Mouse (Mus musculus): ENCODE data around the gene Parp4.

Parp4 gene

GRCm38 (mm10) chr14:56613212-56613611 lies 37.8 kb downstream of the Parp4 start:
- DNase-seq (ENCODE audit: low spot score in 2 of 2) = no peak

DNA sequence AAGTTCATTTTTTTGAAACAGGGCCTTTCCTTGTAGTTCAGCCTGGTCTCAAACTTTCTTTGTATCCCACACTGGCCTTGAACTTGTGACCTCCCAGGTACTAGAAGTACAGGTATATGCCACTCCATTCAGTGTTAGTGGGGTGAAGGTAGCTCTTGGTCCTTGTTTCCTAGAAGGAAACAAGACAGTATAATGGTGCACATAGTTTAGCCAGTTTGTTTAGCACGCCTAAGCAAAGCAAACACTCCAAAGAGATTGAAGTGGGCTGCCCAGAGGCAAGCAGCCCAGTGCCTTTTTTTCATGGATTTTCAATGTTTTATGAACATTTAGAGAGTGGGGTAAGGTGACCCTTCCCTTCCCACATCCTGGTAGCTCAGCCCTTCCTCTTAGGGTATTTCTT lies 42.1 kb downstream of the Parp4 start:
- DNase-seq (ENCODE audit: low spot score in 2 of 2) = no peak

GRCm38 (mm10) chr14:56620425-56620824 lies 45.0 kb downstream of the Parp4 start:
- peak; percentile 6 to 8 for DNase-seq (ENCODE audit: low spot score in 2 of 2)

DNA sequence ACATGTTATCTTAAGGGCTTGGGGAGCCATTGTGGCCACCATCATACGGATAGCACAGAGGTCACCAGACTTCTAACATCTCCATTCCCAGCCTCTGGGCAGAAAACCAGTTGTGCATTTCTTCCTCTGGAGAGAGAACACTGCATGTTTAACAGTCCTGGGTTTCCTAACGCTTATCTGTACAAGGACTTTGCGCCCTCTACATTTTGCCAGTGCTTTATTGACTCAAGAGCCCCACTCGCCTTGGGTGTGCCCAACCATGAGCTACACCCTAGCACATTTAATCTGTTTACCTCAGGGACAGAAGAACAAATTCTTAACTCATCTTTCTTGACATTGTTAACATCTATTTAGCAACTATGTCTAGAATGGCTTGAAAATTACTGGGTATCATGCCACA lies 50.8 kb downstream of the Parp4 start:
- DNase-seq (ENCODE audit: low spot score in 2 of 2) = no peak

DNA sequence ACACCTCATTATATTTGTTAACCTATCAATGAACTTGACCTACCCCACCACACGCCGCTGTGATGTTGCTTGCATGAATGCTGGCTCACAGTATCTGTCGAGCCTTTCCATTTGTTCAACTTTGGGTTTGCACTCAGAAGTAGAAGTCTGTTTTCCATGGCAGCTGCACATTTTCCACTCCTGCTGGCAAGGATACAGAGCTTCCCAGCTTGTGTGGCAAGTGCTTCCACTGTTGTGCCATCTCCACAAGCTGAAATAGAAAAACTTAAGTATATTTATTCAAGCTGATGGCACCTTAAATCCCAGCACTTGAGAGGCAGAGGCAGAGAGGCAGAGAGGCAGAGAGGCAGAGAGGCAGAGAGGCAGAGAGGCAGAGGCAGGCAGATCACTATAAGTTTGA lies 52.9 kb downstream of the Parp4 start:
- no peak for DNase-seq (ENCODE audit: low spot score in 2 of 2)

DNA sequence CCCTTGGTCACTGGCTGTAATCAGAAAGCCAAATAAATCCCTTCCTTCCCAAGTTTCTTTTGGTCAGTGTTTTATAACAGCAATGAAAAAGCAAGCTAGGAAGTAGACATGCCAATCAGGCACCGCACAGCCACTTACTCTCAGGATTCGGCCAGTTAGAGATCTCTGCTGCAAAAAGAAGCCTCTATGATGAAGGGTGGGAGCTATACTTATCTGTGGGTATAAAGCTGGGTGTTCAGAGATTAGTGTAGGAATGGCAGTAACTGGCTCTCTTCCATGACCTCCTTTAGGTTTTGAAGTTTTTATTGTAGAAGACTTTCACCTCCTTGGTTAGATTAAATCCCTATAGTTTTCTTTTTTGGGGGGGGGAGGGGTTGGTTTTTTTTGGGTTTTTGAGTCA lies 55.7 kb downstream of the Parp4 start:
- DNase-seq (ENCODE audit: low spot score in 2 of 2) = no peak

GRCm38 (mm10) chr14:56647206-56647605 lies 71.8 kb downstream of the Parp4 start:
- no peak for DNase-seq (ENCODE audit: low spot score in 2 of 2)

- DNase-seq (ENCODE audit: low spot score in 2 of 2) = no peak
Observed at GRCm38 (mm10) chr14:56649448-56649847, 74.0 kb downstream of the Parp4 start.

- peak; percentile 33 to 39 for DNase-seq (ENCODE audit: low spot score in 2 of 2)
Observed at GRCm38 (mm10) chr14:56665651-56666050, 90.2 kb downstream of the Parp4 start.

DNA sequence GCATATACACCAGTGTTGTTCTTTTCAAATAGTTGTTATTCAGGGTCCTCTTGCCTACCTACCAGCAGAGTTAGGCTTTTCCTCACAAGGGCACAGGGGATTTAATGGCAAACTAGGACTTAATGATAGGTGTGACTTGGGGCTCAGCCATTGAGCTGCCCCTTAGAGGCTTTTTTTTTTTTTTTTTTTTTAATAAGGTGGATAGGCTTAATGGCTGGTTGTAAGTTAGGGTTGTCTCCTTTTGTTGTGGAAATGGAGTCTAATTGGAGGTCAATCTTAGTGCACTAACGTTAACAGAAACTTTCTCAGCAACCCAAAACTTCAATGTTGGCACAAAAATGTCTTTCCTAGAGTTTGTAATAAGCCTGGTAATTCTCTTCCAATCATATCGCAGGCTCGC lies 91.5 kb downstream of the Parp4 start:
- DNase-seq (ENCODE audit: low spot score in 2 of 2) = no peak

- DNase-seq (ENCODE audit: low spot score in 2 of 2) = peak; percentile 99
Observed at GRCm38 (mm10) chr14:56667969-56668802, 92.8 kb downstream of the Parp4 start, which contains the start of gene Mphosph8. TSS of gene Mphosph8 (plus strand) at chr14:56668248.

DNA sequence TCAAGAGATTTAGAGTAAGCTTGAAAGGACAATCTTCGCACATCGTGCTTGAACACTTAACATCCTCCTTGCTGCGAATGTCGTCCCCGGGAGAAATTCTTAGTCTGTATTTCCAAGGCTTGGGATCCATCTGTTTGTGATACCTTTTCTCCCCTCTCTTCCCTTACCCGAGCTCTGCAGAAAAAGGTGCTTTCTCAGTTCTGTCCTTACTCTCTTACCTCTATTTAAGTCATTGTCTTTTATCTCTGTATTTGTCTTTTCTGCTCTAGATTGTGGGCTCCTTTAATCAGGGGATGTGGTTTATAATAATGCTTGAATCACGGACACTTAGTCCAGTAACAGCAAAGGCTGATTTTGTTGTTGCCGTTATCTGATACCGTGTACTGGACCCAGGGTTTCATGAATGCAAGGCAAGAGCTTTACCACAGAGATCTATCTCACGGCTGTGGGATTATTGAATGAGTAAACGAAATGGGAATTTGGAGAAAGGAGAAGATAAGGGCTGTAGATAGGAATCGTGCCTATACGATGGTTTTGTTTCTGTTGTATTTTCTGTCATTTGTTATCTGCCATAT lies 93.7 kb downstream of the Parp4 start:
- no peak for DNase-seq (ENCODE audit: low spot score in 2 of 2)

DNA sequence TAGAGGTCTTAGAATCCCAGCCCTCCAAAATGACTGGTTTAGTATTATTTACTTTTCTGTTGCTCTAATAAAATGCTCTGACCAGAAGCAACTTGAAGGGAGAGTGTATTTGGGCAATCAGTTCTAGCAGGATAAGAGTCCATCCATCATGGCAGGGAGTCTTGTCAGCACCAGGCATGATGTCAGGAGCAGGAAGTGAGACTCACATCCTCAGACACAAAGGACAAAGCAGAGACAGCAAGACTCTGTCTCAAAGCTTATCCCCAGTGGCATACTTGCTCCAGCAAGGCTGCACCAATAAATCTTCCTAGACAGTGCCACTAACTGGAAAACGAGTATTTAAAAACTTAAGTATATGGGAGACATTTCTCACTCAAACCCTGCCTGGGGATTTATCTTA lies 110.0 kb downstream of the Parp4 start:
- DNase-seq (ENCODE audit: low spot score in 2 of 2) = no peak

GRCm38 (mm10) chr14:56689116-56689515 lies 113.7 kb downstream of the Parp4 start:
- no peak for DNase-seq (ENCODE audit: low spot score in 2 of 2)

GRCm38 (mm10) chr14:56689766-56690165 lies 114.3 kb downstream of the Parp4 start:
- no peak for DNase-seq (ENCODE audit: low spot score in 2 of 2)

DNA sequence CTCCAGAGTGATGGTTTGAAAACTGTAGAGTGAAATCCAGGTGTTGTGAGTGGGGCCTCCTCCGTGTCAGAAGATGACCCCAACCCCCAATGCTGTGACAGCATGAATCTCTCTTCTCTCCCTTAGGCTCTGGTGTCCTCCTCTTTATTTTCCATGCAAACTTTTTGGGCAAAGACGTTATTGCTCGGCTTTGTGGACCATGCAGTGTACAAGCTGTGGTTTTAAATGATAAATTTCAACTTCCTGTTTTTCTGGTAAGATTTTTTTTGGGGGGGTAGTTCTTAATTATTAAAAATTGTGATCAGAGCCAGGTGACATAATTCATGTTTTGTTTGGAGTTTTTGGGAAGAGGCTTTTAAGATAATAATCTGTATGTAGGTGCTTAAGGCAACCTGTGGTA lies 120.1 kb downstream of the Parp4 start:
- no peak for DNase-seq (ENCODE audit: low spot score in 2 of 2)

DNA sequence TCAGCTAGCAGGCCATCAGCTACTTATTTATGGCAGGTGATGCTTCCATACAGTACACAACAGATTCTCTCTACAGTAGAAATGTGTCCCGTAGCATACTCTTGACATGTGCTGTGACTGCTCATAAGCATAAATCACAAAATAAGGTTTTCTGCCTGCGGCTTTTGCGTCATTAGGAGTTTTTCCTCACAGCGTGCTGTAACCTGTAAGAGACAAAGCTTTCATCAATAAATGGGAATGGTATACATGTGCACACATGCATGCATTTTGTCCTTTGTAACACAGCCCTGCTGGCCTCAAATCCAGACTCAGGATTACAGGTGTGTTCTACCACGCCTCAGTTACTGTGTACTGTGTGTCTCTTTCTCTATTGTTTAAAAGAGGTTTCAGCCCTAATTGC lies 122.4 kb downstream of the Parp4 start:
- no peak for DNase-seq (ENCODE audit: low spot score in 2 of 2)

DNA sequence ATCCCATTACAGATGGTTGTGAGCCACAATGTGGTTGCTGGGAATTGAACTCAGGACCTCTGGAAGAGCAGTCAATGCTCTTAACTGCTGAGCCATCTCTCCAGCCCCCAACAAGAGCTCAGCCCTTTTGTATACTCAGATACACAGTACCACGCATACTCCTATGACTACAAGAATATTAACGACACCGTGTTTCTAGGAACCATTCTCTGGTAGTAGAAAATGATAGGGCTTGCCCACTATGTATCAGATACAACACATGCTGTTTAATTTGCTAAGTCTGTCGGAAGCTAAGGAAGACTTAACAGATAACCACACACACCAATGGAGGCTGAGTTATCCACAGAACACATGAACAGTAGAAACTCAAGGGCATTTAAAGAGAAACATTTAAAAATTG lies 127.2 kb downstream of the Parp4 start:
- DNase-seq (ENCODE audit: low spot score in 2 of 2) = no peak

DNA sequence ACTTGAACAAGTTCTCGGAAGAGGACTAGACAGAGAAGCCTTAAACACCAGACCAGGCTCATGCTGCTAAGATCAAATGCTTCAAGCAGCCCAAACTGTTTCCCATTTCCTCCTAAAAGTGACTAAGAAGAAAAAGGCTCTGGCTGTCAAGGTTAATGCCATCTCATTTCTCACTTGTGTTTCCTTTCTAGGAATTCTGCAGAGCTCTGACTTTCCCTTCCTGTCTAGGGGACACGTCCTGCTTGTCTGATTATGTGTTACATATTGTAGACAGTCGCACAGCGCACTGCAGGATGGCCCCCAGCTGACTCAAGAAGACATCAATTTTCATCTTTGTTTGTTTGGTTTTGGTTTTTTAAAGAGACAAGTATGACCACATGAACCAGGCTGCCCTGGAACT lies 130.3 kb downstream of the Parp4 start:
- no peak for DNase-seq (ENCODE audit: low spot score in 2 of 2)
